Mouse (Mus musculus) bone marrow, adult 2 months (tissue): ENCODE data around the gene Gm27027. TPM values are rescaled to one million over a fixed set of nuclear protein-coding genes. Genes with fewer than 3 reads are reported as not detected.

Experiments
- H3K27ac ChIP-seq: fragments of 200-500 bp; 2 replicates; pipeline ENCODE4 v1.5.1; 2012; ENCODE audit warnings: low read depth, mild to moderate bottlenecking, control low read depth, inconsistent platforms, low read length; ENCODE audit not compliant: control insufficient read depth, poor library complexity, insufficient read depth
- H3K4me1 ChIP-seq: fragments of 200-500 bp; 2 replicates; pipeline ENCODE4 v1.6.1; 2011; ENCODE audit warnings: low read length; ENCODE audit not compliant: control insufficient read depth, insufficient read depth
- H3K4me3 ChIP-seq: fragments of 200-500 bp; replicated peaks from 2 replicates; pipeline ENCODE3; 2011; ENCODE audit warnings: mild to moderate bottlenecking, low read depth, low read length, control low read depth; ENCODE audit not compliant: control insufficient read depth
- CTCF ChIP-seq: fragments of 200-500 bp; IDR thresholded peaks from 2 replicates; pipeline ENCODE4 v1.5.1; 2011; ENCODE audit warnings: low read length, control low read depth; ENCODE audit not compliant: control insufficient read depth, insufficient read depth
- POLR2A ChIP-seq: fragments of 200-500 bp; IDR thresholded peaks from 2 replicates; pipeline ENCODE4 v1.6.1; 2011; ENCODE audit warnings: low read depth, mild to moderate bottlenecking, control low read depth, low read length, borderline replicate concordance; ENCODE audit not compliant: control insufficient read depth
- WGBS: fragments of 180-500 bp; shearing (Covaris S2); methylation state at CpG from one replicate; pipeline ENCODE4 v1.1.7; 2018; 5-methylcytosine and 5-hydroxymethylcytosine counted together
- polyA plus RNA-seq: library from polyadenylated mRNA; stranded (reverse); fragments of >200 nt; gene quantifications from 2 replicates; pipeline ENCODE4 v1.2.4, GENCODE M21; 2011; ENCODE audit warnings: low replicate concordance; ENCODE audit not compliant: missing spikeins, insufficient read depth, insufficient read length

Gene Gm27027
- polyA plus RNA-seq, 1 experiment: not detected

DNA sequence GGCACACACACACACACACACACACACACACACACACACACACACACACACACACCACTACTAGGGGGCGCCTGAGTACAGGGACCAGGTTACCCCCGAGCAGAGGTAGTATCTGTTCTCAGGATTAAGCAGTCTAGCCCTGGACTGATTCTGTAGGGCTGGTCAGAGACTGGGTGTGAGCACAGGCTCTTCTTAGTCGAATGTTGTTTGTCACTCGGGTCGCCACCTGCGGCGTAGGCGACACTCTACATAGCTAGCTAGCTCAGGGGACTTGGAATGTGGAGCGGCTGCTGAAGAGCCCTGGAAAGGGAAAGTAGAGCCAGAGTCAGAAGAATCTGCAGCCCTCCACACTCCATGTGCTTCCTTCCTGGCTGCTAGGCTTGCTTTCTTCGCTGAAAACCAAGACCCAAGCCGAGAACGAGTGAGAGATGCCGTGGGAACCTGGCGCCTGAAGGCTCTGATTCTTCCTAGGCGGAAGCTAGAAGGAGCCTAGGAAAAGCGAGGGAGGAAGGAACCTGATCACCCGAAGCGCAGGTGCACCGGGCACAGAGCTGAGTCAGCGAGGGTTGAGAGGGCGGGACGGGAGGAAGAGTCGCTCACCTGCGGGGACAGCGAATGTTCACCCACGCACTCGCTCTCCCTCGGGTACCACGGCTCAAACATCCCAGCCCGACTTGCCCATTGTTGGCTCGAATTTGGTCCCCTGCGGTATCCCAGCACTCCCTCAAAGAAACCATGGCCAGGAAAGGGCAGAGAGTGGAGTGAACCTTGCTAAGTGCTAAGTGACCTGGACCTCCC lies 41.2 kb downstream of the Gm27027 start:
- TF ChIP-seq POLR2A (no peak), CTCF (no peak)
- Histone ChIP-seq H3K4me3 (no peak overlapping the region), H3K27ac (no peak overlapping the region; the same call in 1 of the 2 replicates), H3K4me1 (no peaks in the 10 kb centered on the region)
- 2% methylated on average over 32 of the region's 32 CpGs for WGBS

DNA sequence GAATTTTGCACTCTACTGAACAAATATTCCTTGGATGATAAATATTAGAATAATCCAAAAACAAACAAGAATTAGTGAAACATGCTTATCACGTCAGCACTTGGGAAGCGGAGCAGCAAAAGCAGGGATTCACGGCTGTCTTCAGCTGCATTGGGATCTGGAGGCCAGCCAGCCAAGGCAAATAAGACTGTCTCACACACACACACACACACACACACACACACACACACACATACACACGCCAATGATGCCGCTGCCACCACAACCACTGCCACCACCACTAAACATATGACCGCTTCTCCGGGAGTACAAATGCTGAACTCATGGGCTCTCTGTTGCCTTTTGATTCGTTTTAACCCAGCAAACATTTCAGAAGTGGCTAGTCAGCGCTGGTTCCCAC lies 42.4 kb downstream of the Gm27027 start:
- Histone ChIP-seq H3K27ac (no peak overlapping the region), H3K4me3 (no peak overlapping the region), H3K4me1 (no peaks in the 10 kb centered on the region)
- 82% methylated on average over 9 of the region's 9 CpGs for WGBS
- TF ChIP-seq POLR2A (no peak), CTCF (no peak)

DNA sequence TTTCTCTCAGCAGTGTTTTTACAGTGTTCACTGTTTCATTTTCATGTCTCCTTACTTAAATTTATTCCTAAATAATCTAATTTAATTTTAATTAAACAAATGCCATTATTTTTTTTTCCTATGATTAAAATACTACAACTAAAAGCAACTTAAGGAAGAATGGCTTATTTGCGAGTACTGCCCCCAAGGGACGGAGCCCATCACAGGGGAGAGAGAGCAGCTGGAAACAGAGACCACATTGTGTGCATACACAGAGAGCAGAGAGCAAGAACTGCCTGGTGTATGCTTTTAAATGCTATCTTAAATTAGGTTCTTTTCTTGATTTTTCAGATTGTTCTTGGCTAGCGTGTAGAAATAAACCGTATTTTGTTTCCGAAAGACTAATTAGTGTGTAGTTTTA lies 49.2 kb downstream of the Gm27027 start:
- H3K4me3 ChIP-seq: no peak overlapping the region
- WGBS: 75% methylated on average over 5 of the region's 5 CpGs
- H3K4me1 ChIP-seq: no peaks in the 10 kb centered on the region
- no peak overlapping the region for H3K27ac ChIP-seq
- TF ChIP-seq POLR2A: no peak

DNA sequence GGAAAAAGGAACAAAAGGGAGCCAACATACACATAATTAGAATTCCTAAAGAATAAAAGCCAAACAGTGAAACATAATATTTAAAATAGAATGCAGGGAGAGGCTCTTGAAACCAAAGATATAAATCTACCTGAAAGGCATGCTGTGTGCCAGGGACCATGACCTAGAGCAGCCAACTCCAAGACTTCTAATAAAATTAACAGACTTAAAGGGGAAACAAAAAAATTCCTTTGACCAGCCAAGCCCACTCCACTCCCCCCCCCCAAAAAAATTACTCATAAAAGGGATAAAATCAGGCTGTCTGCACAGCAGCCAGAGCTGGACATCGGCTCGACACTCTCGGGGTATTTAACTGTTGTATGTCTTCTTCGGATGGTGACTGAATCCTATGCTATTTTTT lies 51.3 kb downstream of the Gm27027 start:
- no peak overlapping the region for H3K4me3 ChIP-seq
- WGBS: 87% methylated on average over 4 of the region's 4 CpGs
- TF ChIP-seq POLR2A (no peak), CTCF (no peak)
- no peak overlapping the region for H3K27ac ChIP-seq
- no peaks in the 10 kb centered on the region; the same call in 1 of the 2 replicates for H3K4me1 ChIP-seq

DNA sequence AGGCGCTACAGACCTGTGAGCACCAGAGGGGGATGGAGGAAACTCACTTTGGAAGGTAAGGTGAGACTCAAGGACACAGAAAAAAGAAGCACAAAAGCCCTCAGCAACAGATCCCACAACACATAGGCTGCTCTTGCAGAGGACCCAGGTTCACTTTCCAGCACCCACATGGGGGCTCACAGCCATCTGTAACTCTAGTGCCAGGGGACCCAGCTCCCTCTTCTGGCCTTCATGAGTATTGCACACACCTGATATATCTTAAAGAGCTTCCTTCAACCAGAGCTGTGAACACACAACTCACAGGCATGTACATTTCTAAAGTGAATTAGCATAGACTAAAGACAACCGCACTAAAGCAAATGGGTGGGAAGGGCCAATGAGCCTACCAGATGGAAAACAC lies 52.1 kb downstream of the Gm27027 start:
- 83% methylated on average over 2 of the region's 2 CpGs for WGBS
- H3K4me1 ChIP-seq: no peaks in the 10 kb centered on the region; the same call in 1 of the 2 replicates
- H3K27ac ChIP-seq: no peak overlapping the region
- no peak overlapping the region for H3K4me3 ChIP-seq
- no peak for TF ChIP-seq POLR2A

DNA sequence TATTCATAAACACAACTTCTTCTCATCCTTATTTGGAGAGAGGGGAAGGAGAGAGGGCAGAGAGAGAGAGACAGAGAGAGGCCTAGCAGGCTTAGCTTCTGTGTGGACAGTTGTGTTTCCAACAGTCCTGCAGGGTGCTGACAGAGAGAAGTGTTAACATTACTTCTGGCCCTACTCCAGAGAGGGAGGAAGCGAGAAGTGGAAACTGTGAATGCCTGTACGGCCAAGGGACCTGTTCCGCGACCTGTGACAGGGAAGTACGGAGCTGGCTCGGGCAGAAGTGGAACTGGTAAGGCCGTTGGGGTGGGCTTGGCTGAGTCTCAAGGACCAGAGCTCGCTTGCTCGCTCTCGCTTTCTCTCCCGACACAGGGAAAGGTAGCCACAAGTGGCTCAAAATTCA lies 54.5 kb downstream of the Gm27027 start:
- Histone ChIP-seq H3K4me1 (no peaks in the 10 kb centered on the region; the same call in 1 of the 2 replicates), H3K4me3 (no peak overlapping the region), H3K27ac (no peak overlapping the region)
- TF ChIP-seq CTCF: no peak
- TF ChIP-seq POLR2A: no peak
- 7% methylated on average over 11 of the region's 11 CpGs for WGBS

DNA sequence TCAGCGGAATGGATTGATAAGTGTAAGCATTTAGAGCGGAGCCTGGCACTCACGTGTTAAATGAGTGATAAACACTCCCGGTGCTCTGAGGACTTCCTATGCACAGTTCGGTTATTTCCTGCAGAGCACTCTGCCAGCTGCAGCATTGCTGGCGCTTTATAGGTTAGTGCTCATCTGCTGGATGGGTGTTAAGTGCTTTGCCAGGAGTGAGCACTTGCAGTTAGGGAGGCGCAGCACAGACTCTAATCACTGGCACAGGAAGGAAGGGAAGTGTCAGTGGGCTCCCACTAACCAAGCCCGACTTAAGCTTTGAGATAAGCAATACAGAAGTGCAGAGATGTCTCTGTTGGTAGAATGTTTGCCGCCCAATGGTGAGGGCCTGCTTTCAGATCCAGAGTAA lies 57.6 kb downstream of the Gm27027 start:
- no peak overlapping the region for H3K27ac ChIP-seq
- H3K4me3 ChIP-seq: no peak overlapping the region
- TF ChIP-seq CTCF: no peak
- no peak for TF ChIP-seq POLR2A
- WGBS: 7% methylated on average over 9 of the region's 9 CpGs
- no peaks in the 10 kb centered on the region; the same call in 1 of the 2 replicates for H3K4me1 ChIP-seq

DNA sequence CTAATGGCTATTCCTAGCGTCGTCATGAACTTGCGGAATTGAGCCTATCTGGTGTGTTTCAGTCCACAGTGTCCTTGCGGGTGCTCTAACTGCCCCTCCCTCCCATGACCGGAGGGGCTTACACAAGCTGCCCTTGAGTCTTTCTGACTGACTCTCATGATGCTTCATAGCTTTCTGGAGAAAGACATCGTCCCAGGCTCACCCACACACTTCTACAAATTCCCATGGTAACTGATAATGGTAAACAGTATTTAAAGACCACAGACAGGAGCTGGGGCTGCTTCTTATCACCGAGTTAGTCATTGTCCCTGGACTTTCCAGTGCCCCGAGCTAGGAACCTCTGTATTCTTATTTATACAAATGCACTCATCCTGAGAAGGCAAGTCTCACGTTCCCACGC lies 67.3 kb downstream of the Gm27027 start:
- Histone ChIP-seq H3K4me3 (no peak overlapping the region), H3K27ac (no peak overlapping the region), H3K4me1 (no peaks in the 10 kb centered on the region)
- 84% methylated on average over 10 of the region's 10 CpGs for WGBS
- TF ChIP-seq POLR2A (no peak), CTCF (no peak)

DNA sequence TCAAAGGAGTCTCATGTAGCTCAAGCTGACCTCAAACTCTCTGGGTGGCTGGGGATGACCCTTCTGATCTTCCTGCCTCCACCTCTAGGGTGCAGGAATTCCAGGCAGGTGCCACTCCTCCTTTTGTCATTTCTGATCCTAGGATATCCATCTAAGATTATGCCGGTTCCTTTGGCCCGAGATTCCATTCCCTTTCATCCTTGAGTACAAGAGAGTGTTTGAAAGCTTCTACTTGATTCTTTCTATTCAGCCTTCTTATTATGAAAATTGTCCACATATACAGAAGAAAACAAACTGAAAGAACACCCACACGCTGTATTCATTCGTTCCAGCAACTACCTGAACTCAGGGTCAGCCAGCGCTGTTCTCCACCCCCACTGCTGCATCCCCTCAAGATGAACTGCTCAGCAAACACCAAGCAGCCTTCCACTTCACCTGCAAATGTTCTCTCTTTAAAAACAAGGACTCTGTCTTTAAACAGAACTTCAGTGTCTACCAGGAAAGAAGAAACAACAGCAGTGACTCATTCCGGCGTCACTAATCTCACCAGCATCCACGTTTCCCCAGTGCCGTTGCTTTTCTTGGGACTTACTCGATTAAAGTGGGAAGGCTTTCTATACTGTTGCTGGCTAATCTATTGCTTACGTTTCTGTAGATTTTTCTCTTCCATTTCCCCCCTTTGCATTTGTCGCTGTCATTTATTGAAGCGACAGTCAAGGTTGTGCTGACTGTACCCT lies 68.3 kb downstream of the Gm27027 start:
- no peak overlapping the region for H3K27ac ChIP-seq
- 75% methylated on average over 13 of the region's 13 CpGs for WGBS
- TF ChIP-seq CTCF (no peak), POLR2A (no peak)
- no peak overlapping the region for H3K4me3 ChIP-seq
- no peaks in the 10 kb centered on the region for H3K4me1 ChIP-seq
